Mouse (Mus musculus): ENCODE results near the gene Krtap6-2. TPM values are rescaled to one million over a fixed set of nuclear protein-coding genes. Genes with fewer than 3 reads are reported as not detected.

The Krtap6-2 gene
- polyA plus RNA-seq, 1 experiment from 2014 or later = not detected

DNA sequence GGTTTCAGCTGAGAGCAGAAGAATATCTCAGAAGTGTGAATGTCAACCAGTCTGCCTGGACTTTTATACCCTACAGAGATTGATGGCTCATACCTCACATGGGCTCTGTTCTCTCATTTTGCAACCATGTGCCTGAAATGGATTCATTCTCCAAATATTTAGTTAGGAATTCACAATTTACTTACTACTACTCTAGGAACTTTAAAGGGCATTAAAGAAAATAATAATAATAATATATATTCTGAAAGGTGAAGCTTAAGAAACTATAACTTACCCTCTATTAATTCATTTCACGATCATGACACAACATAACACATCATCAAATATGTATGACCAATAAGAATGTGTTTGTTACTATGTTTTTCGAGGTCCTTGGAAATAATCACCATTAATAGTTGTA lies 16.1 kb downstream of the Krtap6-2 start, which contains the start of gene Krtap21-1:
Gene Krtap21-1, minus strand, starts transcription at position 101 of the 400 bp plus-strand sequence.
- WGBS = 76% methylated on average over 2 of the region's 2 CpGs

DNA sequence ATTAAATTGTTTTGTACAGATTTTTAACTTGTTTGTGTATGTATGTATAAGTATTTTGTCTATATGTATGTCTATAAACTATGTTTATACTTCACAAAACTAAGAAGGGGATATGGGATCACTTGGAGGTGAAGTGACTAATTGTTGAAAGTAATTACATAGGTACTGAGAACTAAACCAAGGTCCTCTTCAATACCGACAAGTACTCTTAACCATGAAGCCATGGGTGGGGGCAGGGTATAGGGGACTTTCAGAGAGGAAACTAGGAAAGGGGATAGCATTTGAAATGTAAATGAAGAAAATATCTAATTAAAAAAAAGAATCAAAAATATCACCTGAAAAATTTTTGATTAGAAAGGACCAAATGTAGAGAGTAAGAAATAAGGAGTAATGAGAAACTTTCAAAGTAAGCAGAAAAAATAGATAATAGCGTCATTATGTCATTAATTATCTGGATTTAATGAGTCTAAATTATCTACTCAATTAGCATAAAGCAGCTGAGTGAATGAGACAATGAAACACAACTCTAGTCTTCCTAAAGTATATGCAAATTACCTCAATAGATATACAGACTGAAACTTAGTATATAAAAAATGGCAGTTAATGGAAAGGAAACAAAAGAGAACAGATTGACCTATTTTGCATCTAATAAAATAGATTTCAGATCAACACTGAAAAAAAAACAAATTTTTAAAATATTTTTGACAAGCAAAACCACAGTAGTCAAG lies 47.0 kb downstream of the Krtap6-2 start:
- Histone ChIP-seq H3K27ac (ENCODE audit: low read depth, low read length) (no peak overlapping the region), H3K4me2 (replicated peaks; ENCODE audit: low read depth) (no peak overlapping the region), H3K27me3 (replicated peaks; ENCODE audit: control insufficient read depth, insufficient read depth, low read length) (no peaks in the 10 kb centered on the region), H3K9me3 (ENCODE audit: control insufficient read depth) (no peaks in the 10 kb centered on the region), H3K4me3 (ENCODE audit: low read depth, low read length) (no peak overlapping the region), H3K4me1 (replicated peaks; ENCODE audit: control insufficient read depth, insufficient read depth, low read length) (no peaks in the 10 kb centered on the region), H3K9ac (ENCODE audit: low read depth, low read length) (no peak overlapping the region), H3K36me3 (ENCODE audit: control insufficient read depth, insufficient read depth) (no peaks in the 10 kb centered on the region)
- WGBS = 76% methylated on average over 2 of the region's 2 CpGs
- no peak for ATAC-seq
- TF ChIP-seq CTCF (IDR thresholded peaks at IDR 0.05; ENCODE audit: low read depth) = no peak

More for the DNA sequence above, 16.1 kb downstream of the Krtap6-2 start, which contains the start of gene Krtap21-1:
- Histone ChIP-seq H3K4me2 (replicated peaks; ENCODE audit: low read depth) (no peak within 1 kb of the TSS), H3K9ac (ENCODE audit: low read depth, low read length) (no peak within 1 kb of the TSS), H3K36me3 (ENCODE audit: control insufficient read depth, insufficient read depth) (no peaks in the 10 kb centered on the region), H3K4me3 (ENCODE audit: low read depth, low read length) (no peak within 1 kb of the TSS), H3K4me1 (replicated peaks; ENCODE audit: control insufficient read depth, insufficient read depth, low read length) (no peaks in the 10 kb centered on the region), H3K27me3 (replicated peaks; ENCODE audit: control insufficient read depth, insufficient read depth, low read length) (no peaks in the 10 kb centered on the region), H3K27ac (ENCODE audit: low read depth, low read length) (no peak within 1 kb of the TSS), H3K9me3 (ENCODE audit: control insufficient read depth) (no peaks in the 10 kb centered on the region)
- no peak for ATAC-seq
- no peak for TF ChIP-seq CTCF (IDR thresholded peaks at IDR 0.05; ENCODE audit: low read depth)

Other genes with a start within 250 kb of the Krtap6-2 start
- gene 1110057P08Rik, start 245.4 kb downstream of the Krtap6-2 start, polyA plus RNA-seq (2015; fragmentation: Nextera tagmentation; extraction: Ambion mirVana) = not detected in 2 replicates
- gene Krtap20-2, start 214.2 kb downstream of the Krtap6-2 start, polyA plus RNA-seq (2015; fragmentation: Nextera tagmentation; extraction: Ambion mirVana) = not detected in 2 replicates
- not detected in 2 replicates for gene Krtap21-1, start 16.2 kb downstream of the Krtap6-2 start, polyA plus RNA-seq (2015; fragmentation: Nextera tagmentation; extraction: Ambion mirVana)
- not detected in 2 replicates for gene Krtap8-1, start 67.8 kb upstream of the Krtap6-2 start, polyA plus RNA-seq (2015; fragmentation: Nextera tagmentation; extraction: Ambion mirVana)
- not detected in 2 replicates for gene Krtap7-1, start 88.2 kb upstream of the Krtap6-2 start, polyA plus RNA-seq (2015; fragmentation: Nextera tagmentation; extraction: Ambion mirVana)
- gene Krtap11-1, start 151.1 kb upstream of the Krtap6-2 start, polyA plus RNA-seq (2015; fragmentation: Nextera tagmentation; extraction: Ambion mirVana) = not detected in 2 replicates